Mouse (Mus musculus): ENCODE results near the gene Klk1b16. TPM values are rescaled to one million over a fixed set of nuclear protein-coding genes. Genes with fewer than 3 reads are reported as not detected.
"Not testable (repeated sequence)": the region's sequence is repeated elsewhere in the genome, so short reads cannot be mapped to it uniquely, and the experiment has no call there.

Klk1b16 gene
- total RNA-seq (2021), result not detected
- long read RNA-seq, experiment 1, result 0 reads
- long read RNA-seq, experiment 2, result 0 reads

GRCm38 (mm10) chr7:44136467-44136866, at the start of gene Klk1b16:
Gene Klk1b16 (plus strand): TSS chr7:44136767.
- DNase-seq, result no peak
- no peak for TF ChIP-seq CTCF (IDR thresholded peaks at IDR 0.05)
- H3K4me3 ChIP-seq, result no peak within 1 kb of the TSS
- no peak within 1 kb of the TSS for H3K27ac ChIP-seq
- intact Hi-C loops (cut with DNase I), result no loop called here

- no peak overlapping the region for H3K4me3 ChIP-seq
- intact Hi-C loops (cut with DNase I), result no loop called here
- no peak overlapping the region for H3K27ac ChIP-seq
- TF ChIP-seq CTCF (IDR thresholded peaks at IDR 0.05), result no peak
- no peak for DNase-seq
Observed at GRCm38 (mm10) chr7:44096111-44096510, 40.5 kb upstream of the Klk1b16 start.

- H3K27ac ChIP-seq; intact Hi-C loops (cut with DNase I); DNase-seq; H3K4me3 ChIP-seq: not testable (repeated sequence)
Observed at GRCm38 (mm10) chr7:44102028-44102427, 34.5 kb upstream of the Klk1b16 start, which contains the start of gene Klk1b21. Gene Klk1b21 (plus strand): TSS chr7:44102328.

GRCm38 (mm10) chr7:44112373-44112772, 24.2 kb upstream of the Klk1b16 start, which contains the start of gene Klk1b22:
Gene Klk1b22 (plus strand): TSS chr7:44112673.
- Histone ChIP-seq H3K27ac (no peak within 1 kb of the TSS), H3K4me3 (no peak within 1 kb of the TSS)
- intact Hi-C loops (cut with DNase I), result no loop called here
- no peak for DNase-seq
- no peak for TF ChIP-seq CTCF (IDR thresholded peaks at IDR 0.05)

GRCm38 (mm10) chr7:44123445-44123844, 13.1 kb upstream of the Klk1b16 start:
- intact Hi-C loops (cut with DNase I), result no loop called here
- no peak for DNase-seq

GRCm38 (mm10) chr7:44179299-44180045, 42.9 kb downstream of the Klk1b16 start:
- no peak overlapping the region for H3K4me3 ChIP-seq
- no peak overlapping the region for H3K27ac ChIP-seq
- intact Hi-C loops (cut with DNase I), result no loop called here
- no peak for TF ChIP-seq CTCF (IDR thresholded peaks at IDR 0.05)
- DNase-seq, result no peak

More at GRCm38 (mm10) chr7:44123445-44123844, 13.1 kb upstream of the Klk1b16 start:
- TF ChIP-seq CTCF (IDR thresholded peaks at IDR 0.05), result no peak
- Histone ChIP-seq H3K27ac (no peak overlapping the region), H3K4me3 (no peak overlapping the region)

- intact Hi-C loops (cut with DNase I); DNase-seq; H3K4me3 ChIP-seq; H3K27ac ChIP-seq: not testable (repeated sequence)
Observed at GRCm38 (mm10) chr7:44186516-44186915, 49.9 kb downstream of the Klk1b16 start.

GRCm38 (mm10) chr7:44187936-44188335, 51.4 kb downstream of the Klk1b16 start, which contains the start of gene Klk1b24:
Gene Klk1b24 (plus strand): TSS chr7:44188236.
- H3K4me3 ChIP-seq; H3K27ac ChIP-seq; intact Hi-C loops (cut with DNase I): not testable (repeated sequence)
- DNase-seq, result peak; percentile 27

Other genes with a start within 250 kb of the Klk1b16 start
- gene Klk15, start 203.0 kb upstream of the Klk1b16 start, total RNA-seq (2021), result not detected
- not detected for gene Klk1b8, start 186.1 kb upstream of the Klk1b16 start, total RNA-seq (2021)
- gene Klk1b1, start 170.0 kb upstream of the Klk1b16 start, total RNA-seq (2021), result not detected
- gene Klk1b9, start 160.7 kb upstream of the Klk1b16 start, total RNA-seq (2021), result not detected
- not detected for gene Klk1b11, start 140.9 kb upstream of the Klk1b16 start, total RNA-seq (2021)
- 1 to 10 TPM in 1 of 2 experiments, under 1 TPM in 1; 0.51 to 1.0 TPM for gene Klk1b26, start 124.6 kb upstream of the Klk1b16 start, total RNA-seq (2021)
- not detected for gene Klk1b27, start 84.5 kb upstream of the Klk1b16 start, total RNA-seq (2021)
- gene Klk1b21, start 34.4 kb upstream of the Klk1b16 start, total RNA-seq (2021), result not detected
- not detected for gene Klk1b22, start 24.1 kb upstream of the Klk1b16 start, total RNA-seq (2021)
- gene Klk1b24, start 51.5 kb downstream of the Klk1b16 start, total RNA-seq (2021), result not detected
- gene Klk1b3, start 61.4 kb downstream of the Klk1b16 start, total RNA-seq (2021), result not detected
- gene Klk1b4, start 70.7 kb downstream of the Klk1b16 start, total RNA-seq (2021), result not detected
- not detected for gene Klk1b5, start 79.2 kb downstream of the Klk1b16 start, total RNA-seq (2021)
- not detected for gene Klk1, start 88.6 kb downstream of the Klk1b16 start, total RNA-seq (2021)
- gene Gm36864, start 99.4 kb downstream of the Klk1b16 start, total RNA-seq (2021), result not detected
- gene 1700028J19Rik, start 109.9 kb downstream of the Klk1b16 start, total RNA-seq (2021), result not detected
- 1 to 10 TPM; 6.1 to 8.2 TPM for gene 2410002F23Rik, start 110.0 kb downstream of the Klk1b16 start, total RNA-seq (2021)
- gene Acp4, start 120.6 kb downstream of the Klk1b16 start, total RNA-seq (2021), result not detected
- not detected for gene Gm15517, start 124.7 kb downstream of the Klk1b16 start, total RNA-seq (2021)
- gene Clec11a, start 170.1 kb downstream of the Klk1b16 start, total RNA-seq (2021), result 1 to 10 TPM in 1 of 2 experiments, under 1 TPM in 1; 0.59 to 2.2 TPM
- gene Shank1, start 173.5 kb downstream of the Klk1b16 start, total RNA-seq (2021), result under 1 TPM; 0.31 to 0.59 TPM
- 1 to 10 TPM; 2.3 to 3.6 TPM for gene Syt3, start 247.3 kb downstream of the Klk1b16 start, total RNA-seq (2021)
- gene 1700008O03Rik, start 249.1 kb downstream of the Klk1b16 start, total RNA-seq (2021), result not detected